Mouse (Mus musculus): ENCODE results near the gene Hjurp. TPM values are rescaled to one million over a fixed set of nuclear protein-coding genes. Genes with fewer than 3 reads are reported as not detected.

Hjurp gene
- total and polyA plus RNA-seq, 3 experiments: 59.4 to 103 (median 76.3) TPM

GRCm38 (mm10) chr1:88258361-88258760 lies 19.1 kb downstream of the Hjurp start:
- H3K27ac ChIP-seq (ENCODE audit: control insufficient read depth, low read depth, low read length): no peak overlapping the region
- peaks cover 7 to 17% of the 10 kb centered on the region in 2 experiments for H3K4me1 ChIP-seq (ENCODE audit: control insufficient read depth in 1 of 2, insufficient read depth in 2 of 2, low read length in 2 of 2)
- no peak for TF ChIP-seq MYB (IDR thresholded peaks at IDR 0.05; ENCODE audit: low read depth, low read length)
- TF ChIP-seq SMC3 (IDR thresholded peaks at IDR 0.05; ENCODE audit: low read depth, low read length): no peak
- TF ChIP-seq CHD1 (IDR thresholded peaks at IDR 0.05; ENCODE audit: low read depth, low read length): no peak
- no peak for TF ChIP-seq USF2 (IDR thresholded peaks at IDR 0.05; ENCODE audit: borderline replicate concordance in 1 of 2, insufficient read depth in 1 of 2, low read depth in 1 of 2, low read length in 2 of 2)
- no peak for TF ChIP-seq BHLHE40 (IDR thresholded peaks at IDR 0.05; ENCODE audit: borderline replicate concordance, low read depth, low read length)
- H3K9me3 ChIP-seq (replicated peaks; ENCODE audit: insufficient read depth, low read length): no peaks in the 10 kb centered on the region
- no peaks in the 10 kb centered on the region for H3K27me3 ChIP-seq (ENCODE audit: control insufficient read depth in 1 of 2, insufficient read depth in 2 of 2, low read length in 2 of 2)
- DNase-seq (ENCODE audit: low read depth, low spot score): no peak
- H3K9ac ChIP-seq (ENCODE audit: control insufficient read depth, low read depth, low read length, poor library complexity, severe bottlenecking): no peak overlapping the region
- H3K79me2 ChIP-seq (ENCODE audit: control insufficient read depth, insufficient read depth, low read length, poor library complexity): no peaks in the 10 kb centered on the region
- no peak overlapping the region for H3K4me3 ChIP-seq (ENCODE audit: control insufficient read depth in 1 of 2, insufficient read depth in 1 of 2, low read depth in 2 of 2, low read length in 2 of 2)
- H3K36me3 ChIP-seq (ENCODE audit: control insufficient read depth in 1 of 2, insufficient read depth in 2 of 2, low read length in 2 of 2): peaks cover 0 to 24% of the 10 kb centered on the region in 2 experiments; a peak in 2 of 4 replicates

DNA sequence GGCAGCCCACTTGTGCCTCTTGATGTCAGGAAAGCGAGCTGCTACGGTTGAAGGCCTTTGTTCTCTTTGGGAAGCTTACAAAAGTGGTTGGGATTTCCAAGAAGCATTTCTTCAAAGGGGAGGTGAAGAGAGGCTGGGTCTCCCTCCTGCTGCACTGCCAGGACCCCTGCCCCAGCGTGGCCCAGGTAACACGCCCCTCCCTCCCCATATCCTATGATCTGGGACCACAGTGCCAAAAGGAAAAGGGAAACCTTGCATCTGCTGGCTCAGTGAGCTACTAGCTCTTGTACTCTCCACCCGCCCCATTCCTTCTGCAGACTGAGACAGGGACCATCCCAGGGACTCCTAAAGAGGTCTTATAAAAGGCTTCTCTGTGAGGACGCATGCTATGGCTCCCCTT lies 19.8 kb downstream of the Hjurp start:
- H3K27me3 ChIP-seq (ENCODE audit: control insufficient read depth in 1 of 2, insufficient read depth in 2 of 2, low read length in 2 of 2): no peaks in the 10 kb centered on the region
- H3K4me1 ChIP-seq (ENCODE audit: control insufficient read depth in 1 of 2, insufficient read depth in 2 of 2, low read length in 2 of 2): peaks cover 5 to 15% of the 10 kb centered on the region in 2 experiments
- no peak overlapping the region for H3K27ac ChIP-seq (ENCODE audit: control insufficient read depth, low read depth, low read length)
- no peak overlapping the region for H3K4me3 ChIP-seq (ENCODE audit: control insufficient read depth in 1 of 2, insufficient read depth in 1 of 2, low read depth in 2 of 2, low read length in 2 of 2)
- TF ChIP-seq POLR2A (IDR thresholded peaks at IDR 0.05; ENCODE audit: control insufficient read depth in 1 of 2, insufficient read depth in 1 of 2, low read depth in 1 of 2, low read length in 2 of 2, poor library complexity in 1 of 2) (no peak), MXI1 (IDR thresholded peaks at IDR 0.05; ENCODE audit: low read depth, low read length) (no peak), ELF1 (IDR thresholded peaks at IDR 0.05; ENCODE audit: low read depth, low read length) (no peak), ETS1 (IDR thresholded peaks at IDR 0.05; ENCODE audit: low read depth, low read length) (no peak), ZKSCAN1 (IDR thresholded peaks at IDR 0.05; ENCODE audit: low read depth, low read length) (no peak), CTCF (IDR thresholded peaks at IDR 0.05 in 2 of 3, conservative IDR thresholded peaks at IDR 0.05 in 1 of 3; ENCODE audit: control insufficient read depth in 1 of 3, insufficient read depth in 1 of 3, low read depth in 2 of 3, low read length in 3 of 3, poor library complexity in 1 of 3, severe bottlenecking in 1 of 3) (no peak), E2F4 (IDR thresholded peaks at IDR 0.05; ENCODE audit: borderline replicate concordance, low read depth, low read length) (no peak), CHD1 (IDR thresholded peaks at IDR 0.05; ENCODE audit: low read depth, low read length) (no peak), MAX (IDR thresholded peaks at IDR 0.05; ENCODE audit: low read length) (no peak), MEF2A (IDR thresholded peaks at IDR 0.05; ENCODE audit: extremely low read depth, insufficient replicate concordance, low read depth, low read length, poor library complexity, severe bottlenecking) (no peak), ZNF384 (IDR thresholded peaks at IDR 0.05; ENCODE audit: low read depth, low read length) (no peak), USF1 (IDR thresholded peaks at IDR 0.05; ENCODE audit: low read depth, low read length) (no peak), TAL1 (IDR thresholded peaks at IDR 0.05; ENCODE audit: low read length) (no peak), RAD21 (IDR thresholded peaks at IDR 0.05; ENCODE audit: low read depth, low read length) (no peak), POLR2AphosphoS2 (IDR thresholded peaks at IDR 0.05; ENCODE audit: low read length) (no peak)
- peaks cover 0 to 19% of the 10 kb centered on the region in 2 experiments; a peak in 2 of 4 replicates for H3K36me3 ChIP-seq (ENCODE audit: control insufficient read depth in 1 of 2, insufficient read depth in 2 of 2, low read length in 2 of 2)
- H3K9ac ChIP-seq (ENCODE audit: control insufficient read depth, low read depth, low read length, poor library complexity, severe bottlenecking): no peak overlapping the region
- no peaks in the 10 kb centered on the region for H3K79me2 ChIP-seq (ENCODE audit: control insufficient read depth, insufficient read depth, low read length, poor library complexity)
- H3K9me3 ChIP-seq (replicated peaks; ENCODE audit: insufficient read depth, low read length): no peaks in the 10 kb centered on the region
- DNase-seq (ENCODE audit: low read depth, low spot score): no peak
